Mouse (Mus musculus) central nervous system, embryonic 11.5 days (tissue): ENCODE measurements around the gene Trp53i11. TPM values are rescaled to one million over a fixed set of nuclear protein-coding genes. Genes with fewer than 3 reads are reported as not detected.

ENCODE experiments used
- polyA plus RNA-seq: library from polyadenylated mRNA; depleted of rRNA; stranded (reverse); fragments of >200 nt; gene quantifications from 2 replicates; pipeline ENCODE4 v1.2.3, GENCODE M21; 2012; rRNA removed

Gene Trp53i11
- polyA plus RNA-seq = 111 and 123 TPM in 2 replicates

GRCm38 (mm10) chr2:93187323-93187996 is at the start of gene Trp53i11:
TSS of gene Trp53i11 (plus strand) at chr2:93187548.

Other genes starting within 250 kb of the Trp53i11 start
- gene Prdm11, start 141.4 kb upstream of the Trp53i11 start, polyA plus RNA-seq = 6.4 and 9.1 TPM in 2 replicates
- 28.0 and 38.2 TPM in 2 replicates for gene Tspan18, start 147.0 kb downstream of the Trp53i11 start, polyA plus RNA-seq